Mouse (Mus musculus) MEL (cell line): ENCODE measurements around the gene Lrrc3b. TPM values are rescaled to one million over a fixed set of nuclear protein-coding genes. Genes with fewer than 3 reads are reported as not detected.

Experiments
- DNase-seq: peaks from one replicate; pipeline ENCODE4 v3.0.0; 2011; ENCODE audit warnings: low read depth, low spot score
- H3K27ac ChIP-seq: 2 replicates; pipeline ENCODE4 v1.5.1; 2012; ENCODE audit warnings: low read depth, mild to moderate bottlenecking, control low read depth, low read length, moderate library complexity; ENCODE audit not compliant: control insufficient read depth
- H3K27me3 ChIP-seq, 2 experiments: fragments of 150-350 bp in 1 of 2; sonication (generic) in 1 of 2; 2 replicates each; pipeline ENCODE4 v1.6.1; 2012; ENCODE audit warnings: low read length in 2 of 2, mild to moderate bottlenecking in 2 of 2, improper control_type of control experiment in 1 of 2, moderate library complexity in 1 of 2; ENCODE audit not compliant: insufficient read depth in 2 of 2, control insufficient read depth in 1 of 2
- H3K36me3 ChIP-seq, 2 experiments: 2 replicates each; pipeline ENCODE4 v1.6.1; 2012 to 2014; ENCODE audit warnings: low read length in 2 of 2, improper control_type of control experiment in 1 of 2, inconsistent platforms in 1 of 2, mild to moderate bottlenecking in 1 of 2; ENCODE audit not compliant: insufficient read depth in 2 of 2, control insufficient read depth in 1 of 2
- H3K4me1 ChIP-seq, 2 experiments: fragments of 150-350 bp in 1 of 2; sonication (generic) in 1 of 2; 2 replicates each; pipeline ENCODE4 v1.6.1; 2012; ENCODE audit warnings: low read length in 2 of 2, improper control_type of control experiment in 1 of 2, mild to moderate bottlenecking in 1 of 2; ENCODE audit not compliant: insufficient read depth in 2 of 2, control insufficient read depth in 1 of 2
- H3K4me3 ChIP-seq, 2 experiments: fragments of 150-350 bp in 1 of 2; sonication (generic) in 1 of 2; 2 replicates each; pipeline ENCODE4 v1.5.1; 2012; ENCODE audit warnings: low read depth in 2 of 2, low read length in 2 of 2, mild to moderate bottlenecking in 2 of 2, moderate library complexity in 2 of 2, control low read depth in 1 of 2, improper control_type of control experiment in 1 of 2; ENCODE audit not compliant: control insufficient read depth in 1 of 2, insufficient read depth in 1 of 2
- H3K79me2 ChIP-seq: 2 replicates; pipeline ENCODE4 v1.6.1; 2012; ENCODE audit warnings: mild to moderate bottlenecking, low read length, moderate library complexity; ENCODE audit not compliant: control insufficient read depth, poor library complexity, insufficient read depth
- H3K9ac ChIP-seq: 2 replicates; pipeline ENCODE4 v1.6.1; 2012; ENCODE audit warnings: low read depth, mild to moderate bottlenecking, control low read depth, low read length, moderate library complexity; ENCODE audit not compliant: control insufficient read depth, poor library complexity, severe bottlenecking
- H3K9me3 ChIP-seq: fragments of 150-350 bp; sonication (generic); replicated peaks from 2 replicates; pipeline ENCODE4 v1.6.1; 2012; ENCODE audit warnings: mild to moderate bottlenecking, low read length, improper control_type of control experiment, moderate library complexity; ENCODE audit not compliant: insufficient read depth
- CHD2 ChIP-seq: IDR thresholded peaks from 2 replicates; pipeline ENCODE4 v1.6.1; 2011; ENCODE audit warnings: low read length, improper control_type of control experiment
- E2F4 ChIP-seq: IDR thresholded peaks from 2 replicates; pipeline ENCODE4 v1.6.1; 2011; ENCODE audit warnings: low read depth, low read length, improper control_type of control experiment, borderline replicate concordance
- MAX ChIP-seq: IDR thresholded peaks from 2 replicates; pipeline ENCODE4 v1.6.1; 2011; ENCODE audit warnings: low read length, improper control_type of control experiment
- MEF2A ChIP-seq: IDR thresholded peaks from 2 replicates; pipeline ENCODE4 v1.6.1; 2014; ENCODE audit warnings: low read depth, mild to moderate bottlenecking, inconsistent platforms, low read length, improper control_type of control experiment; ENCODE audit not compliant: poor library complexity, insufficient replicate concordance, severe bottlenecking; ENCODE audit errors: extremely low read depth
- MXI1 ChIP-seq: IDR thresholded peaks from 2 replicates; pipeline ENCODE4 v1.6.1; 2011; ENCODE audit warnings: mild to moderate bottlenecking, low read depth, low read length, improper control_type of control experiment
- MYC ChIP-seq: IDR thresholded peaks from 2 replicates; pipeline ENCODE4 v1.6.1; 2011; ENCODE audit warnings: low read depth, mild to moderate bottlenecking, low read length, improper control_type of control experiment, moderate library complexity
- POLR2A ChIP-seq, 2 experiments: IDR thresholded peaks; 2 replicates each; pipeline ENCODE4 v1.6.1; 2011 to 2012; ENCODE audit warnings: low read length in 2 of 2, mild to moderate bottlenecking in 2 of 2, control low read depth in 1 of 2, improper control_type of control experiment in 1 of 2, low read depth in 1 of 2, moderate library complexity in 1 of 2; ENCODE audit not compliant: control insufficient read depth in 1 of 2, insufficient read depth in 1 of 2, poor library complexity in 1 of 2
- POLR2AphosphoS2 ChIP-seq: IDR thresholded peaks from 2 replicates; pipeline ENCODE4 v1.6.1; 2011; ENCODE audit warnings: low read length, improper control_type of control experiment
- RCOR1 ChIP-seq: IDR thresholded peaks from 2 replicates; pipeline ENCODE4 v1.6.1; 2012; ENCODE audit warnings: low read depth, mild to moderate bottlenecking, inconsistent platforms, low read length, improper control_type of control experiment
- SIN3A ChIP-seq: IDR thresholded peaks from 2 replicates; pipeline ENCODE4 v1.6.1; 2012; ENCODE audit warnings: low read length, improper control_type of control experiment, inconsistent platforms
- SMC3 ChIP-seq: IDR thresholded peaks from 2 replicates; pipeline ENCODE4 v1.6.1; 2011; ENCODE audit warnings: low read depth, low read length, improper control_type of control experiment
- TAL1 ChIP-seq: IDR thresholded peaks from 2 replicates; pipeline ENCODE4 v1.6.1; 2012; ENCODE audit warnings: mild to moderate bottlenecking, inconsistent platforms, low read length, moderate library complexity, mixed read lengths
- TCF12 ChIP-seq: IDR thresholded peaks from 2 replicates; pipeline ENCODE4 v1.6.1; 2014; ENCODE audit warnings: low read depth, mild to moderate bottlenecking, inconsistent platforms, low read length, improper control_type of control experiment, moderate library complexity
- UBTF ChIP-seq: IDR thresholded peaks from 2 replicates; pipeline ENCODE4 v1.6.1; 2012; ENCODE audit warnings: low read depth, mild to moderate bottlenecking, inconsistent platforms, low read length, improper control_type of control experiment, moderate library complexity, borderline replicate concordance; ENCODE audit not compliant: insufficient read depth
- USF1 ChIP-seq: IDR thresholded peaks from 2 replicates; pipeline ENCODE4 v1.6.1; 2014; ENCODE audit warnings: low read depth, mild to moderate bottlenecking, inconsistent platforms, low read length, improper control_type of control experiment, moderate library complexity
- ZKSCAN1 ChIP-seq: IDR thresholded peaks from 2 replicates; pipeline ENCODE4 v1.6.1; 2012; ENCODE audit warnings: low read depth, mild to moderate bottlenecking, inconsistent platforms, low read length, improper control_type of control experiment, moderate library complexity
- polyA plus RNA-seq, 2 experiments: library from polyadenylated mRNA; stranded (reverse) in 1 of 2; unstranded in 1 of 2; fragments of >175 nt in 1 of 2; fragments of >200 nt in 1 of 2; gene quantifications; 2 replicates each; pipeline versions ENCODE4 v1.2.1 to v1.2.4; 2012; ENCODE audit warnings: low replicate concordance in 2 of 2, low read depth in 1 of 2; ENCODE audit not compliant: insufficient read length in 2 of 2, insufficient read depth in 1 of 2, missing spikeins in 1 of 2
- total RNA-seq: library from RNA; depleted of rRNA; stranded (reverse); fragments of 300-350 nt; gene quantifications from 2 replicates; pipeline ENCODE4 v1.2.3, GENCODE M21; 2012

Lrrc3b gene
- total and polyA plus RNA-seq, 3 experiments: not detected

GRCm38 (mm10) chr14:15319399-15319915, 119.3 kb downstream of the Lrrc3b start:
- H3K9me3 ChIP-seq: no peaks in the 10 kb centered on the region
- no peak for DNase-seq
- H3K27me3 ChIP-seq: no peaks in the 10 kb centered on the region
- no peak for TF ChIP-seq ZKSCAN1
- no peak for TF ChIP-seq POLR2A (IDR thresholded peaks at IDR 0.05; ENCODE audit: control insufficient read depth in 1 of 2, insufficient read depth in 1 of 2, low read depth in 1 of 2, low read length in 2 of 2, poor library complexity in 1 of 2)
- TF ChIP-seq MAX: no peak
- TF ChIP-seq TCF12: no peak
- TF ChIP-seq CHD2: no peak
- no peak for TF ChIP-seq MXI1
- no peak for TF ChIP-seq POLR2AphosphoS2
- H3K4me1 ChIP-seq: no peaks in the 10 kb centered on the region
- H3K79me2 ChIP-seq: no peaks in the 10 kb centered on the region
- H3K27ac ChIP-seq: no peak overlapping the region
- H3K9ac ChIP-seq: no peak overlapping the region
- no peaks in the 10 kb centered on the region for H3K36me3 ChIP-seq
- no peak overlapping the region for H3K4me3 ChIP-seq

DNA sequence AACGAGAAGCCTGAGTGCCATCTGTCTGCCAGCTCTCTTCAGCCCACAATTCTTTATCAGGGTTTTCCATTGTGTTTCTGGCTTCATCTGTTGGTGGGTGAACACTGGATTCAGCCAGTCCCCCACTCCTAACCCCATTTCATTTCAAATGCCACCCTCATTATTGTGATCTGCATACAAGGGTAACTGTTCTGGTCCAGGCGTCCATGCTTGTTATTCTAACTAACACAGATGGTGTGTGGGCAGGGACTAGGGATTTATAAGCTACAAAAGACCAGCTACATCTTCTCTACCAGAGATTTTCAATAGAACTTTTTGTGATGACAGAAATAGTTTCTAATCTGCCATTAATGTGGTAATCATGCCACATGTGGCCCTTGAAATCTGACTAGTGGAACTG, 130.2 kb downstream of the Lrrc3b start:
- H3K27ac ChIP-seq: no peak overlapping the region
- H3K9me3 ChIP-seq: no peaks in the 10 kb centered on the region
- H3K79me2 ChIP-seq: no peaks in the 10 kb centered on the region
- H3K36me3 ChIP-seq: no peaks in the 10 kb centered on the region
- DNase-seq: no peak
- no peak overlapping the region for H3K4me3 ChIP-seq
- H3K4me1 ChIP-seq: no peaks in the 10 kb centered on the region
- no peak for TF ChIP-seq USF1
- TF ChIP-seq POLR2AphosphoS2: no peak
- no peak for TF ChIP-seq TAL1
- no peak for TF ChIP-seq SIN3A
- no peak for TF ChIP-seq POLR2A (IDR thresholded peaks at IDR 0.05; ENCODE audit: control insufficient read depth in 1 of 2, insufficient read depth in 1 of 2, low read depth in 1 of 2, low read length in 2 of 2, poor library complexity in 1 of 2)
- TF ChIP-seq E2F4: no peak
- TF ChIP-seq SMC3: no peak
- no peak for TF ChIP-seq UBTF
- TF ChIP-seq MYC: no peak
- no peak for TF ChIP-seq MEF2A
- no peak for TF ChIP-seq RCOR1
- H3K27me3 ChIP-seq: no peaks in the 10 kb centered on the region
- no peak overlapping the region for H3K9ac ChIP-seq
